ENCODE assay signal across 8 mouse cellular contexts in the genomic region with DNA sequence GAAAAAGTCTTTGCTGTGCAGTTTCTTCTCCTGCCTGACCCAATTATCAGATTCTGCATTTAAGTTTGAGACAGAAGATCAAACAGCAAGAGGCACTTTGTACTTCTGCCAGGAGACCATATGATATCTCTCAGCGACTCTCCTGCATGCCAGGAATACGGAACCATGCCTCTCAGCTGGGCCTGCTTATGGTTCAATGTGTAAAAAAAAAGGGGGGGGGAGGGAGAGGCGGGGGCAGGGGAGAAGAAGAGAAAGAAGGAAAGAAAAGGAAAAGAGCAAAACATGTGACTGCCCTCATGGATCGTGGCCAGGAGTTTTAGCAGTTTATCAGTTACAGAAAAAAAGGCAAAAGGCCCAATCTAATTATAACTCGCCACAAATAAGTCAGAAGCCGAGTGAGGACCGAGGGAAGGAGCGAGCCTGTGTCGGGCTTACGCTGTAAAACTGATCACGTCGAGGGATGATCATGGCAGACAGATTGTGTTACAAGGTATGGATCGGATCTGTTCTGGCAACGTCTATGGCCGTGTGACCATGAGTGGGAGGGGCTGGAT.
DNase-seq lines count a peak whose midpoint lies in the region; ATAC-seq lines count a peak whose summit lies in the region.

No protein-coding gene starts in this region.

- no peaks in the 10 kb centered on the region for H3K4me1 ChIP-seq in embryonic facial prominence, embryonic 12.5 days
- H3K4me1 ChIP-seq in embryonic facial prominence, embryonic 10.5 days = 0 out of 2 replicates have a peak, but pooled peaks cover 4% of the 10 kb centered on the region

- H3K4me3 ChIP-seq in embryonic facial prominence, embryonic 12.5 days = no peak overlapping the region
- H3K4me3 ChIP-seq in embryonic facial prominence, embryonic 10.5 days = no peak overlapping the region

- ATAC-seq in embryonic facial prominence, embryonic 12.5 days (ENCODE audit: insufficient number of reproducible peaks, insufficient read depth, low FRiP score, low TSS enrichment) = no peak

- 0 out of 2 replicates have a peak overlapping the region, but pooled peaks have one; percentile 0 for H3K4me2 ChIP-seq in embryonic facial prominence, embryonic 12.5 days (replicated peaks)

- DNase-seq in embryonic facial prominence, embryonic 10.5 days (ENCODE audit: low spot score) = no peak
- DNase-seq in left cerebral cortex, postnatal 4 days = peak; percentile 36
- DNase-seq in left cerebral cortex, postnatal 36 days (ENCODE audit: low spot score in 2 of 2) = no peak
- DNase-seq in cerebellum, postnatal 36 days = peak; percentile 28 to 31
- peak; percentile 10 for DNase-seq in lung, postnatal 25 days (ENCODE audit: low spot score)
- no peak for DNase-seq in right cerebral cortex, adult 18-20 months
- no peak for DNase-seq in yolk sac, embryonic 10.5 days (ENCODE audit: low spot score)

- WGBS in embryonic facial prominence, embryonic 12.5 days = 42% methylated on average over 15 of the region's 15 CpGs
- 78% methylated on average over 15 of the region's 15 CpGs for WGBS in embryonic facial prominence, embryonic 10.5 days

- no peak overlapping the region for H3K27ac ChIP-seq in embryonic facial prominence, embryonic 12.5 days
- H3K27ac ChIP-seq in embryonic facial prominence, embryonic 10.5 days (replicated peaks) = no peak overlapping the region

- no peaks in the 10 kb centered on the region for H3K9me3 ChIP-seq in embryonic facial prominence, embryonic 12.5 days
- no peaks in the 10 kb centered on the region for H3K9me3 ChIP-seq in embryonic facial prominence, embryonic 10.5 days

- no peaks in the 10 kb centered on the region for H3K36me3 ChIP-seq in embryonic facial prominence, embryonic 12.5 days
- H3K36me3 ChIP-seq in embryonic facial prominence, embryonic 10.5 days (replicated peaks) = no peaks in the 10 kb centered on the region

- no peak overlapping the region for H3K9ac ChIP-seq in embryonic facial prominence, embryonic 12.5 days

- intact Hi-C loops in left cerebral cortex, postnatal 4 days (cut with DNase I) = no loop called here
- intact Hi-C loops in left cerebral cortex, postnatal 36 days (cut with DNase I) = no loop called here

- H3K27me3 ChIP-seq in embryonic facial prominence, embryonic 12.5 days = no peaks in the 10 kb centered on the region
- H3K27me3 ChIP-seq in embryonic facial prominence, embryonic 10.5 days (replicated peaks; ENCODE audit: low read depth, poor library complexity, severe bottlenecking) = no peaks in the 10 kb centered on the region; the same call in 1 of the 2 replicates

Comparison
In these comparisons a context has a peak if more than half of its experiments do, and no peak if none do; other contexts are left out.
1. DNase-seq: peak in left cerebral cortex, postnatal 4 days (single experiment), cerebellum, postnatal 36 days (2 of 2) and lung, postnatal 25 days (single experiment); none in embryonic facial prominence, embryonic 10.5 days (single experiment), left cerebral cortex, postnatal 36 days (0 of 2), right cerebral cortex, adult 18-20 months (single experiment) and yolk sac, embryonic 10.5 days (single experiment).